Mouse (Mus musculus) testis, adult 2 months (tissue): ENCODE measurements around the gene Reep6. TPM values are rescaled to one million over a fixed set of nuclear protein-coding genes. Genes with fewer than 3 reads are reported as not detected.

Experiments used
- H3K27ac ChIP-seq: fragments of 200-500 bp; 2 replicates; pipeline ENCODE4 v1.5.1; 2012; ENCODE audit warnings: low read depth, low read length; ENCODE audit not compliant: control insufficient read depth, insufficient read depth
- H3K27me3 ChIP-seq: fragments of 200-500 bp; 2 replicates; pipeline ENCODE4 v1.6.1; 2012; ENCODE audit warnings: mild to moderate bottlenecking, low read length, moderate library complexity; ENCODE audit not compliant: control insufficient read depth, insufficient read depth
- H3K36me3 ChIP-seq: fragments of 200-500 bp; 2 replicates; pipeline ENCODE4 v1.6.1; 2012; ENCODE audit warnings: mild to moderate bottlenecking, low read length; ENCODE audit not compliant: control insufficient read depth, insufficient read depth
- H3K4me1 ChIP-seq: fragments of 200-500 bp; 2 replicates; pipeline ENCODE4 v1.6.1; 2012; ENCODE audit warnings: low read length; ENCODE audit not compliant: control insufficient read depth, insufficient read depth
- H3K4me3 ChIP-seq: fragments of 200-500 bp; 2 replicates; pipeline ENCODE4 v1.5.1; 2012; ENCODE audit warnings: low read depth, mild to moderate bottlenecking, low read length, moderate library complexity, mixed read lengths; ENCODE audit not compliant: control insufficient read depth
- CTCF ChIP-seq: fragments of 200-500 bp; IDR thresholded peaks from 2 replicates; pipeline ENCODE4 v1.5.1; 2012; ENCODE audit warnings: low read depth, mild to moderate bottlenecking, inconsistent platforms, low read length, moderate library complexity; ENCODE audit not compliant: control insufficient read depth, insufficient read depth, insufficient replicate concordance
- POLR2A ChIP-seq: fragments of 200-500 bp; IDR thresholded peaks from 2 replicates; pipeline ENCODE4 v1.6.1; 2012; ENCODE audit warnings: low read depth, mild to moderate bottlenecking, inconsistent platforms, low read length, moderate library complexity; ENCODE audit not compliant: control insufficient read depth
- polyA plus RNA-seq: library from polyadenylated mRNA; depleted of rRNA; stranded (reverse); fragments of >200 nt; gene quantifications from 2 replicates; pipeline ENCODE4 v1.2.3, GENCODE M21; 2012

Reep6 gene
- polyA plus RNA-seq, 1 experiment: 732 TPM

GRCm38 (mm10) chr10:80351896-80352295 is 22.1 kb downstream of the Reep6 start:
- TF ChIP-seq POLR2A: no peak
- TF ChIP-seq CTCF: no peak
- Histone ChIP-seq H3K27me3 (no peaks in the 10 kb centered on the region), H3K4me3 (no peak overlapping the region), H3K4me1 (peaks cover 21% of the 10 kb centered on the region), H3K36me3 (no peaks in the 10 kb centered on the region), H3K27ac (no peak overlapping the region)

GRCm38 (mm10) chr10:80352727-80353126 is 23.0 kb downstream of the Reep6 start:
- Histone ChIP-seq H3K4me1 (peaks cover 20% of the 10 kb centered on the region), H3K27me3 (no peaks in the 10 kb centered on the region), H3K4me3 (no peak overlapping the region), H3K27ac (no peak overlapping the region), H3K36me3 (no peaks in the 10 kb centered on the region)
- TF ChIP-seq CTCF: no peak
- TF ChIP-seq POLR2A: no peak

- H3K4me1 ChIP-seq: peaks cover 19% of the 10 kb centered on the region
- peaks cover 2% of the 10 kb centered on the region; the same call in 1 of the 2 replicates for H3K27me3 ChIP-seq
- TF ChIP-seq POLR2A (no peak), CTCF (no peak)
- no peaks in the 10 kb centered on the region for H3K36me3 ChIP-seq
- H3K27ac ChIP-seq: no peak overlapping the region
- H3K4me3 ChIP-seq: no peak overlapping the region
These were observed 25.7 kb downstream of the Reep6 start for GRCm38 (mm10) chr10:80355431-80355830.

- TF ChIP-seq CTCF (no peak), POLR2A (no peak)
- peaks cover 2% of the 10 kb centered on the region; the same call in 1 of the 2 replicates for H3K27me3 ChIP-seq
- no peak within 1 kb of the TSS for H3K27ac ChIP-seq
- H3K4me1 ChIP-seq: peaks cover 19% of the 10 kb centered on the region
- H3K36me3 ChIP-seq: no peaks in the 10 kb centered on the region
- peak within 1 kb of the TSS; percentile 54 for H3K4me3 ChIP-seq
These were observed 26.4 kb downstream of the Reep6 start, which contains the start of gene Plk5 for GRCm38 (mm10) chr10:80356001-80356682. TSS of gene Plk5 (plus strand) at chr10:80356459.

- Histone ChIP-seq H3K4me1 (peaks cover 19% of the 10 kb centered on the region), H3K27me3 (peaks cover 2% of the 10 kb centered on the region; the same call in 1 of the 2 replicates), H3K27ac (no peak overlapping the region), H3K4me3 (peak overlapping the region; percentile 54), H3K36me3 (no peaks in the 10 kb centered on the region)
- TF ChIP-seq CTCF: no peak
- no peak for TF ChIP-seq POLR2A
These were observed 27.0 kb downstream of the Reep6 start for GRCm38 (mm10) chr10:80356737-80357136.

GRCm38 (mm10) chr10:80357336-80357735 is 27.6 kb downstream of the Reep6 start:
- Histone ChIP-seq H3K27me3 (peaks cover 2% of the 10 kb centered on the region; the same call in 1 of the 2 replicates), H3K4me1 (peaks cover 19% of the 10 kb centered on the region), H3K36me3 (no peaks in the 10 kb centered on the region), H3K27ac (no peak overlapping the region), H3K4me3 (no peak overlapping the region)
- TF ChIP-seq CTCF: no peak
- no peak for TF ChIP-seq POLR2A

GRCm38 (mm10) chr10:80357994-80358639 is 28.4 kb downstream of the Reep6 start:
- no peaks in the 10 kb centered on the region for H3K36me3 ChIP-seq
- peaks cover 2% of the 10 kb centered on the region; the same call in 1 of the 2 replicates for H3K27me3 ChIP-seq
- H3K4me3 ChIP-seq: peak overlapping the region; percentile 30
- H3K4me1 ChIP-seq: peaks cover 19% of the 10 kb centered on the region
- H3K27ac ChIP-seq: no peak overlapping the region
- TF ChIP-seq POLR2A: no peak
- TF ChIP-seq CTCF: no peak
